ENCODE assay signal across 10 mouse cellular contexts in the genomic region with DNA sequence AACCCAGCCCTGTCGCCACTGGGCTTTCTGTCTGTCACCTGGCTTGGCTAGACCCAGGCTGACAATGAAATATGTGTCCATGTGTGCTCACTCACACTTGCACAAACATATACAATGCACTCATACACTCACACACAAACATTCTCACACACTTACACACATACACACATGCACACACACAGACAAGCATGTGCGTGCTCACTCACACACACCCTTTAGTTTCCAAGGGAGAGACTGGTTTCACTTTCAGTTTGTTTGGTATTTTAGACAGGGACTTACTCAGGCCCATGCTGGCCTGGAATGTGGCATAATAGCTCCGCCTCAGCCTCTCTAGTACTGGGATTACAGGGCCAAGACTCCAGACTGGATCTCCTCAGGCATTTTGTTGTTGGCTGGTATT.
A peak's percentile ranks its signal among the peaks of the same experiment; 100 is the strongest.
DNase-seq lines count a peak whose midpoint lies in the region; ATAC-seq and TF ChIP-seq lines count a peak whose summit lies in the region.
"Had no signal": no experiment of that assay in that cellular context is flagged by ENCODE, and none has a peak within 500 bp of the region (broad histone marks: within the 10 kb centered on the region; RNA-seq: fewer than 3 reads in every experiment).

No protein-coding gene starts in this region.

- no peaks in the 10 kb centered on the region for H3K79me2 ChIP-seq in myocyte (ENCODE audit: control insufficient read depth, insufficient read depth)

- no peak overlapping the region for H3K4me2 ChIP-seq in kidney, embryonic 14.5 days (replicated peaks; ENCODE audit: low read depth, low read length)
- H3K4me2 ChIP-seq in myocyte (ENCODE audit: low read depth) = peak overlapping the region; percentile 70
- H3K4me2 ChIP-seq: neural tube, embryonic 15.5 days had no signal

- H3K4me1 ChIP-seq in kidney, embryonic 14.5 days (ENCODE audit: control insufficient read depth, insufficient read depth, low read length) = no peaks in the 10 kb centered on the region
- H3K4me1 ChIP-seq in limb, embryonic 10.5 days = peaks cover 41% of the 10 kb centered on the region
- H3K4me1 ChIP-seq: neural tube, embryonic 15.5 days had no signal

- H3K9me3 ChIP-seq in kidney, embryonic 14.5 days (ENCODE audit: control insufficient read depth, low read length) = no peaks in the 10 kb centered on the region
- H3K9me3 ChIP-seq in limb, embryonic 10.5 days (replicated peaks) = no peaks in the 10 kb centered on the region
- H3K9me3 ChIP-seq: neural tube, embryonic 15.5 days had no signal

- no peak for DNase-seq in kidney, adult 18-20 months
- DNase-seq in embryo, embryonic 11 days = peak; percentile 32
- DNase-seq in limb, embryonic 10.5 days (ENCODE audit: low spot score) = no peak
- DNase-seq in left cerebral cortex, adult 8-10 months (ENCODE audit: low spot score in 2 of 2) = no peak
- no peak for DNase-seq in left cerebral cortex, adult 9 months (ENCODE audit: low spot score in 2 of 2)
- DNase-seq: thymus, postnatal 14 days had no signal

- ATAC-seq in kidney, embryonic 14.5 days (ENCODE audit: low FRiP score, low TSS enrichment) = 0 out of 2 replicates have a peak, but pooled peaks have one; percentile 28
- ATAC-seq in monocyte, adult 5-6 weeks (replicated peaks; ENCODE audit: insufficient number of reproducible peaks, low FRiP score, low TSS enrichment, poor library complexity, severe bottlenecking) = no peak

- TF ChIP-seq POLR2A in myocyte (IDR thresholded peaks at IDR 0.05; ENCODE audit: insufficient read length, low read depth) = no peak

- WGBS in kidney, embryonic 14.5 days = 76% methylated on average over 3 of the region's 3 CpGs
- WGBS in limb, embryonic 10.5 days = 60% methylated on average over 3 of the region's 3 CpGs

- no peak overlapping the region for H3K4me3 ChIP-seq in kidney, embryonic 14.5 days (ENCODE audit: low read length)
- H3K4me3 ChIP-seq in limb, embryonic 10.5 days = no peak overlapping the region
- no peak overlapping the region for H3K4me3 ChIP-seq in myocyte
- H3K4me3 ChIP-seq: neural tube, embryonic 15.5 days had no signal

- no peaks in the 10 kb centered on the region for H3K36me3 ChIP-seq in kidney, embryonic 14.5 days (ENCODE audit: control insufficient read depth, insufficient read depth, low read length)
- no peaks in the 10 kb centered on the region for H3K36me3 ChIP-seq in limb, embryonic 10.5 days
- no peaks in the 10 kb centered on the region for H3K36me3 ChIP-seq in myocyte (ENCODE audit: control insufficient read depth, insufficient read depth)
- H3K36me3 ChIP-seq: neural tube, embryonic 15.5 days had no signal

- no peaks in the 10 kb centered on the region for H3K27me3 ChIP-seq in kidney, embryonic 14.5 days (ENCODE audit: control insufficient read depth, insufficient read depth, low read length)
- no peaks in the 10 kb centered on the region for H3K27me3 ChIP-seq in limb, embryonic 10.5 days (ENCODE audit: low read depth, poor library complexity, severe bottlenecking)
- no peaks in the 10 kb centered on the region for H3K27me3 ChIP-seq in myocyte (ENCODE audit: control insufficient read depth, insufficient read depth, insufficient read length)
- H3K27me3 ChIP-seq: neural tube, embryonic 15.5 days had no signal

- no peak overlapping the region for H3K9ac ChIP-seq in kidney, embryonic 14.5 days (ENCODE audit: low read depth, low read length)
- H3K9ac ChIP-seq: neural tube, embryonic 15.5 days had no signal

- H3K27ac ChIP-seq in kidney, embryonic 14.5 days (ENCODE audit: low read depth, low read length) = no peak overlapping the region
- peak overlapping the region; percentile 19; the same call in 1 of the 2 replicates for H3K27ac ChIP-seq in limb, embryonic 10.5 days
- H3K27ac ChIP-seq: neural tube, embryonic 15.5 days had no signal

- H3ac ChIP-seq in myocyte (ENCODE audit: control insufficient read depth, insufficient read length) = no peak overlapping the region

TF ChIP-seq in myocyte, 11 proteins besides CTCF, POLR2A, EP300 and RAD21:
- TF ChIP-seq TCF12 (IDR thresholded peaks at IDR 0.05; ENCODE audit: insufficient read depth, poor library complexity, severe bottlenecking) (no peak), MYOG (IDR thresholded peaks at IDR 0.05; ENCODE audit: control insufficient read depth in 1 of 3, insufficient read depth in 1 of 3, insufficient read length in 2 of 3, low read depth in 2 of 3) (no peak), SRF (IDR thresholded peaks at IDR 0.05; ENCODE audit: control insufficient read depth, insufficient read length, low read depth) (no peak), TCF3 (IDR thresholded peaks at IDR 0.05; ENCODE audit: insufficient read length, low read depth) (no peak), POLR2AphosphoS2 (IDR thresholded peaks at IDR 0.05; ENCODE audit: insufficient read length, low read depth) (no peak), MAX (IDR thresholded peaks at IDR 0.05; ENCODE audit: low read depth) (no peak), MYOD1 (IDR thresholded peaks at IDR 0.05; ENCODE audit: control insufficient read depth in 1 of 3, insufficient read length in 2 of 3, low read depth in 2 of 3) (no peak)
